11 mouse cellular contexts compared by ENCODE assay signal in the genomic region with DNA sequence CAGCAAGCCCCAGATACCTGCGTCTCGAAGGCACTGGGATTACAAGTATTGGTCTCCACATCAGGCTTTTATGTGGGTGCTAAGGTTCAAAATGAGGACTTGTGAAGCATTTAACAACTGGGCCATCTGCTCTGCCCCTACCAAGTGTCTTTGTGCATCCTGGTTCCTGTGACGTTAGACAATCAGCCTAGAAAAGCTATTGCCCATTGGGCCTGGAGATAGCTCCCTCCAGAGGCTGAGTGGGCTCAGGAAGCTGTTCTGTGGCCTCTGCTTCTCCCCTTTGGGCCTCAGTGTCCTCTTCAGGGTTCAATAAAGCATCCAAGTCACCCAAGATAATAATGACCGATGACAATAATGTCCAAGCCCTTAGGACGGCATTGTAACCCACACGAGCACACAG.
DNase-seq lines count a peak whose midpoint lies in the region; ATAC-seq and TF ChIP-seq lines count a peak whose summit lies in the region.
"Had no signal": no experiment of that assay in that cellular context is flagged by ENCODE, and none has a peak within 500 bp of the region (broad histone marks: within the 10 kb centered on the region; RNA-seq: fewer than 3 reads in every experiment).

No protein-coding gene starts in this region.

- TF ChIP-seq EP300 in CH12.LX (IDR thresholded peaks at IDR 0.05; ENCODE audit: low read length): no peak

- peak; percentile 41 for TF ChIP-seq RAD21 in CH12.LX (IDR thresholded peaks at IDR 0.05; ENCODE audit: low read depth, low read length)

- WGBS in heart, embryonic 16.5 days: 74% methylated on average over 6 of the region's 6 CpGs
- 81% methylated on average over 6 of the region's 6 CpGs for WGBS in liver, adult 2 months
- 78% methylated on average over 6 of the region's 6 CpGs for WGBS in liver, embryonic 11.5 days
- 76% methylated on average over 6 of the region's 6 CpGs for WGBS in embryonic facial prominence, embryonic 10.5 days

- 0 out of 2 replicates have a peak, but pooled peaks cover 2% of the 10 kb centered on the region for H3K27me3 ChIP-seq in heart, embryonic 16.5 days (ENCODE audit: control insufficient read depth, insufficient read depth, low read length)
- no peaks in the 10 kb centered on the region for H3K27me3 ChIP-seq in liver, adult 2 months (ENCODE audit: control insufficient read depth, insufficient read depth, low read length)
- no peaks in the 10 kb centered on the region for H3K27me3 ChIP-seq in liver, embryonic 11.5 days (replicated peaks; ENCODE audit: control insufficient read depth, insufficient read depth, low read length)
- peaks cover 65% of the 10 kb centered on the region for H3K27me3 ChIP-seq in CH12.LX (replicated peaks)
- H3K27me3 ChIP-seq in embryonic facial prominence, embryonic 10.5 days (replicated peaks; ENCODE audit: low read depth, poor library complexity, severe bottlenecking): peaks cover 8% of the 10 kb centered on the region; the same call in 1 of the 2 replicates

- H3K27ac ChIP-seq in heart, embryonic 16.5 days (ENCODE audit: low read length): peak overlapping the region; percentile 33; the same call in 1 of the 2 replicates
- no peak overlapping the region for H3K27ac ChIP-seq in liver, adult 2 months (replicated peaks; ENCODE audit: insufficient read depth, low read depth, low read length)
- H3K27ac ChIP-seq in liver, embryonic 11.5 days (ENCODE audit: low read depth, low read length): no peak overlapping the region
- no peak overlapping the region for H3K27ac ChIP-seq in CH12.LX (ENCODE audit: insufficient read depth, low read depth)
- H3K27ac ChIP-seq in embryonic facial prominence, embryonic 10.5 days (replicated peaks): peak overlapping the region; percentile 53; the same call in 1 of the 2 replicates

- TF ChIP-seq POLR2A in liver, adult 2 months (IDR thresholded peaks at IDR 0.05; ENCODE audit: extremely low read depth, insufficient read depth, low read length): no peak
- TF ChIP-seq POLR2A in CH12.LX (IDR thresholded peaks at IDR 0.05; ENCODE audit: low read depth, low read length): no peak

- peak; percentile 34 for TF ChIP-seq CTCF in liver, adult 2 months (IDR thresholded peaks at IDR 0.05; ENCODE audit: low read depth, low read length)
- peak in 1 of 2 experiments; percentile 35; a peak in 2 of 4 replicates for TF ChIP-seq CTCF in CH12.LX (conservative IDR thresholded peaks at IDR 0.05 in 1 of 2, IDR thresholded peaks at IDR 0.05 in 1 of 2; ENCODE audit: low read depth in 2 of 2, low read length in 2 of 2)

- H3K4me2 ChIP-seq in heart, embryonic 16.5 days (ENCODE audit: low read depth, low read length): no peak overlapping the region
- H3K4me2 ChIP-seq in liver, embryonic 11.5 days: no peak overlapping the region
- H3K4me2 ChIP-seq in CH12.LX (ENCODE audit: insufficient read depth, low read depth, poor library complexity, severe bottlenecking): no peak overlapping the region
- H3K4me2 ChIP-seq: midbrain, embryonic 11.5 days had no signal

- H3K79me2 ChIP-seq in liver, adult 2 months (ENCODE audit: control insufficient read depth, insufficient read depth, low read length): no peaks in the 10 kb centered on the region
- no peaks in the 10 kb centered on the region for H3K79me2 ChIP-seq in CH12.LX (replicated peaks; ENCODE audit: control insufficient read depth, extremely low read depth, insufficient read depth, poor library complexity, severe bottlenecking)

- no peak for ATAC-seq in heart, embryonic 16.5 days (replicated peaks; ENCODE audit: extremely low read depth, insufficient read depth, low FRiP score)
- no peak for ATAC-seq in liver, embryonic 11.5 days (replicated peaks; ENCODE audit: low FRiP score)

- dilution Hi-C loops in CH12.LX (cut with MboI; ENCODE audit: extremely low pct_ligation_motif_present, extremely low pct_unique_long_range_greater_than_20kb, low sequenced_read_pairs): no loop called here

- H3K9me3 ChIP-seq in heart, embryonic 16.5 days (replicated peaks; ENCODE audit: control insufficient read depth, low read length): no peaks in the 10 kb centered on the region
- no peaks in the 10 kb centered on the region for H3K9me3 ChIP-seq in liver, embryonic 11.5 days (ENCODE audit: control insufficient read depth, low read length)
- no peaks in the 10 kb centered on the region for H3K9me3 ChIP-seq in CH12.LX (replicated peaks; ENCODE audit: low read length)
- no peaks in the 10 kb centered on the region for H3K9me3 ChIP-seq in embryonic facial prominence, embryonic 10.5 days

- H3K4me1 ChIP-seq in heart, embryonic 16.5 days (ENCODE audit: control insufficient read depth, insufficient read depth, low read length): no peaks in the 10 kb centered on the region
- no peaks in the 10 kb centered on the region for H3K4me1 ChIP-seq in liver, adult 2 months (ENCODE audit: control insufficient read depth, insufficient read depth, low read length)
- H3K4me1 ChIP-seq in liver, embryonic 11.5 days (replicated peaks; ENCODE audit: control insufficient read depth, insufficient read depth, low read length): no peaks in the 10 kb centered on the region
- H3K4me1 ChIP-seq in CH12.LX (ENCODE audit: control insufficient read depth in 1 of 2, insufficient read depth in 2 of 2): no peaks in the 10 kb centered on the region
- H3K4me1 ChIP-seq in embryonic facial prominence, embryonic 10.5 days: peaks cover 28% of the 10 kb centered on the region

- H3K36me3 ChIP-seq in heart, embryonic 16.5 days (ENCODE audit: control insufficient read depth, insufficient read depth): no peaks in the 10 kb centered on the region
- H3K36me3 ChIP-seq in liver, adult 2 months (ENCODE audit: control insufficient read depth, insufficient read depth, low read length): no peaks in the 10 kb centered on the region
- no peaks in the 10 kb centered on the region for H3K36me3 ChIP-seq in liver, embryonic 11.5 days (ENCODE audit: control insufficient read depth, insufficient read depth, low read length)
- H3K36me3 ChIP-seq in CH12.LX (replicated peaks in 1 of 2; ENCODE audit: control insufficient read depth in 1 of 2, insufficient read depth in 1 of 2, low read length in 1 of 2): no peaks in the 10 kb centered on the region
- H3K36me3 ChIP-seq in embryonic facial prominence, embryonic 10.5 days (replicated peaks): no peaks in the 10 kb centered on the region

- no peak overlapping the region for H3K4me3 ChIP-seq in heart, embryonic 16.5 days (ENCODE audit: low read length)
- no peak overlapping the region for H3K4me3 ChIP-seq in liver, adult 2 months (ENCODE audit: insufficient read depth, low read depth, low read length)
- no peak overlapping the region for H3K4me3 ChIP-seq in liver, embryonic 11.5 days (ENCODE audit: low read depth, low read length)
- no peak overlapping the region for H3K4me3 ChIP-seq in CH12.LX (replicated peaks in 1 of 3; ENCODE audit: low read depth in 2 of 3, low read length in 2 of 3, poor library complexity in 1 of 3)
- no peak overlapping the region for H3K4me3 ChIP-seq in embryonic facial prominence, embryonic 10.5 days

- in situ Hi-C loops in CH12.LX (cut with MboI; ENCODE audit: low pct_ligation_motif_present, low pct_unique_long_range_greater_than_20kb, low sequenced_read_pairs): no loop called here

- no peak for DNase-seq in heart, adult 18-20 months
- DNase-seq in liver, adult 2 months (ENCODE audit: extremely low read depth, low read depth, low spot score): no peak
- DNase-seq in liver, embryonic 11.5 days (ENCODE audit: low spot score): no peak
- no peak for DNase-seq in CH12.LX (ENCODE audit: extremely low read depth)
- DNase-seq in embryonic facial prominence, embryonic 10.5 days (ENCODE audit: low spot score): no peak
- no peak for DNase-seq in yolk sac, embryonic 10.5 days (ENCODE audit: low spot score)
- no peak for DNase-seq in c-Kit-positive CD71-positive TER-119-positive erythroid progenitor cells, embryonic 14.5 days (ENCODE audit: low spot score)
- DNase-seq: cerebellum, postnatal 14 days; gastrocnemius, postnatal 36 days had no signal

- no peak overlapping the region for H3K9ac ChIP-seq in heart, embryonic 16.5 days (ENCODE audit: low read length)
- H3K9ac ChIP-seq in liver, adult 2 months (ENCODE audit: low read depth, low read length): no peak overlapping the region
- no peak overlapping the region for H3K9ac ChIP-seq in liver, embryonic 11.5 days (ENCODE audit: low read depth, low read length)
- H3K9ac ChIP-seq in CH12.LX (ENCODE audit: insufficient read depth, low read depth): no peak overlapping the region

TF ChIP-seq in CH12.LX, 34 proteins besides CTCF, POLR2A, EP300 and RAD21:
- TF ChIP-seq UBTF (IDR thresholded peaks at IDR 0.05; ENCODE audit: low read depth, low read length) (no peak), SMC3 (IDR thresholded peaks at IDR 0.05; ENCODE audit: low read depth, low read length) (peak; percentile 37)

Comparison
In these comparisons a context has a peak if more than half of its experiments do, and no peak if none do; other contexts are left out.
1. H3K27ac ChIP-seq: peak in heart, embryonic 16.5 days (single experiment) and embryonic facial prominence, embryonic 10.5 days (single experiment); none in liver, adult 2 months (single experiment), liver, embryonic 11.5 days (single experiment) and CH12.LX (single experiment).